Mouse (Mus musculus) frontal cortex, postnatal 36 days (tissue): ENCODE measurements around the gene Snx4.

Source experiments
- DNase-seq, 2 experiments: peaks; one replicate each; pipeline ENCODE4 v3.0.0; 2022; ENCODE audit warnings: low spot score in 2 of 2

Gene Snx4

GRCm38 (mm10) chr16:33267616-33268253 lies 16.5 kb downstream of the Snx4 start:
- DNase-seq, result no peak

GRCm38 (mm10) chr16:33271824-33272223 lies 20.6 kb downstream of the Snx4 start:
- DNase-seq, result no peak

- DNase-seq, result no peak
Observed at GRCm38 (mm10) chr16:33283079-33283478, 31.8 kb downstream of the Snx4 start.

- DNase-seq, result no peak
Observed at GRCm38 (mm10) chr16:33288536-33288935, 37.3 kb downstream of the Snx4 start.

- DNase-seq, result no peak
Observed at GRCm38 (mm10) chr16:33289981-33290380, 38.7 kb downstream of the Snx4 start.

- no peak for DNase-seq
Observed at GRCm38 (mm10) chr16:33292241-33292640, 41.0 kb downstream of the Snx4 start.

- no peak for DNase-seq
Observed at GRCm38 (mm10) chr16:33294681-33295080, 43.4 kb downstream of the Snx4 start.

GRCm38 (mm10) chr16:33295321-33295720 lies 44.1 kb downstream of the Snx4 start:
- DNase-seq, result no peak

GRCm38 (mm10) chr16:33297493-33297892 lies 46.3 kb downstream of the Snx4 start:
- no peak for DNase-seq

GRCm38 (mm10) chr16:33306633-33307070 lies 55.4 kb downstream of the Snx4 start:
- peak; percentile 67 to 81 for DNase-seq

GRCm38 (mm10) chr16:33307761-33308160 lies 56.5 kb downstream of the Snx4 start:
- no peak for DNase-seq

GRCm38 (mm10) chr16:33309066-33309465 lies 57.8 kb downstream of the Snx4 start:
- DNase-seq, result no peak

- no peak for DNase-seq
Observed at GRCm38 (mm10) chr16:33315611-33316010, 64.4 kb downstream of the Snx4 start.

- DNase-seq, result no peak
Observed at GRCm38 (mm10) chr16:33317646-33318045, 66.4 kb downstream of the Snx4 start.

GRCm38 (mm10) chr16:33318059-33318458 lies 66.8 kb downstream of the Snx4 start:
- DNase-seq, result no peak

GRCm38 (mm10) chr16:33325704-33326455 lies 74.6 kb downstream of the Snx4 start:
- DNase-seq, result no peak

GRCm38 (mm10) chr16:33326589-33326988 lies 75.3 kb downstream of the Snx4 start:
- DNase-seq, result no peak

GRCm38 (mm10) chr16:33327101-33327500 lies 75.9 kb downstream of the Snx4 start:
- no peak for DNase-seq

- no peak for DNase-seq
Observed at GRCm38 (mm10) chr16:33333015-33333414, 81.8 kb downstream of the Snx4 start.

GRCm38 (mm10) chr16:33337177-33337576 lies 85.9 kb downstream of the Snx4 start:
- peak; percentile 53 to 57 for DNase-seq

GRCm38 (mm10) chr16:33337681-33338080 lies 86.4 kb downstream of the Snx4 start:
- DNase-seq, result no peak

GRCm38 (mm10) chr16:33338492-33338891 lies 87.2 kb downstream of the Snx4 start:
- DNase-seq, result no peak

- no peak for DNase-seq
Observed at GRCm38 (mm10) chr16:33339476-33339875, 88.2 kb downstream of the Snx4 start.
